Mouse (Mus musculus): Measurements from ENCODE around the gene Cd63.

DNA sequence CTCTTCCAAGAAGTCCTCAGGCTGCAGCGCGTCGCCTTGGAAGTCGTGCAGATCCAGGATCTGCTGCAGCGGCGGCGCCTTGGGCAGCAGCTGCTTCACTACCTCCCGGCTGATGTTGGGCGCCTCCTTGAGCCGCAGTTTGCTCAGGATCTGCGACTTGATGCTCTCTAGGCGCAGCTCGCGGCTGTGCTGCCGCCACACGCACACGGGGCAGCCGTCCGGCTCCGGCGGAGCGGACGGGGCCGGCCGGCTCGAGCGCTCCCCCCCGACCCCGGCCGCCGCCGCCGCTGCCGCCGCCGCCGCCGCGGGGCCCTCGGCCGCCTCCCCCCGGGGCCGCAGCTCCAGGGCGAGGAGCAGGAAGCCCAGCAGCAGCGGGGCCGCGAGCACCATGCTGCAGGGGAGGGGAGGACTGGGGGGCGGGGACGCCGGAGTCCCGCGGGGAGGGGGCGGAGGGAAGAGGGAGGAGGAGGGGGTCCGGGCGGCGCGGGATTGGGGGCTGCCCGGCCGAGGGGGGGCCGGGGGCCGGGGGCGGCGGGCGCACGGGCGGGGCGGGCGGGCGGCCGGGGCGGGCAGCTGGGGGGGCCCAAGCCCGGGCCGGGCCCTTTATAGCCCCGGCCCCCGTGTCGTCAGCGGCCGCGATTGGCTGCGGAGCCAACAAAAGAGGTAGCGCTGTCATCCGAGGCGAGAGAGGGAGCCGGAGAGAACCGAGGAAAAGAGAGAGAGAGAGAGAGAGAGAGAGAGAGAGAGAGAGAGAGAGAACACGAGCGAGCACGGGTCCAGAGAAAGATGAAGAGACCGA lies 9.3 kb upstream of the Cd63 start, which contains the start of gene Gdf11:
- peak; percentile 53 for TF ChIP-seq POLR2A (IDR thresholded peaks at IDR 0.05; ENCODE audit: insufficient read depth, low read depth, low read length)
- no peak for TF ChIP-seq CTCF (IDR thresholded peaks at IDR 0.05; ENCODE audit: insufficient read depth, low read depth, low read length)
